Mouse (Mus musculus) limb, embryonic 14.5 days (tissue): ENCODE measurements around the gene Cartpt. TPM values are rescaled to one million over a fixed set of nuclear protein-coding genes. Genes with fewer than 3 reads are reported as not detected.

ENCODE experiments used
- ATAC-seq: fragments of 200-750 bp; cut with Nextera tagmentation; 2 replicates; pipeline ENCODE4 v1.8.0; 2017; ENCODE audit warnings: low read depth, moderate number of reproducible peaks, moderate TSS enrichment; ENCODE audit not compliant: low FRiP score
- DNase-seq: peaks from one replicate; pipeline ENCODE4 v3.0.0-alpha.2; 2015; ENCODE audit warnings: low spot score
- H3K27ac ChIP-seq: fragments of 300-500 bp; sonication (generic); replicated peaks from 2 replicates; pipeline ENCODE4 v1.5.1; 2014; ENCODE audit warnings: low read depth, mild to moderate bottlenecking, low read length, moderate library complexity, mixed read lengths
- H3K27me3 ChIP-seq: fragments of 300-500 bp; sonication (generic); 2 replicates; pipeline ENCODE4 v1.6.1; 2014; ENCODE audit warnings: low read length, mixed read lengths; ENCODE audit not compliant: control insufficient read depth, insufficient read depth
- H3K36me3 ChIP-seq: fragments of 300-500 bp; sonication (generic); 2 replicates; pipeline ENCODE4 v1.6.1; 2014; ENCODE audit warnings: mild to moderate bottlenecking, low read length, moderate library complexity, mixed read lengths; ENCODE audit not compliant: control insufficient read depth, insufficient read depth
- H3K4me1 ChIP-seq: fragments of 300-500 bp; sonication (generic); 2 replicates; pipeline ENCODE4 v1.6.1; 2014; ENCODE audit warnings: antibody characterized with exemption, low read length, mixed read lengths; ENCODE audit not compliant: control insufficient read depth, insufficient read depth
- H3K4me2 ChIP-seq: fragments of 300-500 bp; sonication (generic); replicated peaks from 2 replicates; pipeline ENCODE4 v1.6.1; 2014; ENCODE audit warnings: low read depth, mild to moderate bottlenecking, low read length, moderate library complexity; ENCODE audit not compliant: severe bottlenecking
- H3K4me3 ChIP-seq: fragments of 300-500 bp; sonication (generic); replicated peaks from 2 replicates; pipeline ENCODE4 v1.5.1; 2014; ENCODE audit warnings: low read length
- H3K9ac ChIP-seq: fragments of 300-500 bp; sonication (generic); 2 replicates; pipeline ENCODE4 v1.6.1; 2014; ENCODE audit warnings: mild to moderate bottlenecking, low read depth, low read length, moderate library complexity; ENCODE audit not compliant: severe bottlenecking
- H3K9me3 ChIP-seq: fragments of 300-500 bp; sonication (generic); 2 replicates; pipeline ENCODE4 v1.6.1; 2016; ENCODE audit warnings: low read length; ENCODE audit not compliant: control insufficient read depth
- POLR2A ChIP-seq: fragments of 200-500 bp; IDR thresholded peaks from 2 replicates; pipeline ENCODE4 v1.8.0; 2012; ENCODE audit warnings: inconsistent platforms, mild to moderate bottlenecking, moderate library complexity, borderline replicate concordance; ENCODE audit not compliant: insufficient read depth, insufficient read length; ENCODE audit errors: extremely low read depth
- WGBS: fragments of 180-500 bp; shearing (Covaris S2); extraction: QIAGEN DNeasy Blood & Tissue Kit; methylation state at CpG from one replicate; pipeline ENCODE4 v1.1.7; 2014; 5-methylcytosine and 5-hydroxymethylcytosine counted together
- polyA plus RNA-seq, 2 experiments: library from polyadenylated mRNA; depleted of rRNA in 1 of 2; stranded (reverse) in 1 of 2; unstranded in 1 of 2; fragments of >200 nt; fragmentation: Nextera tagmentation in 1 of 2; extraction: Ambion mirVana in 1 of 2; gene quantifications; 2 replicates each; pipeline versions ENCODE4 v1.2.1 to v1.2.3; 2012 to 2014

The Cartpt gene
- polyA plus RNA-seq, 2 experiments: 0.15 to 0.22 TPM

GRCm38 (mm10) chr13:99879696-99880095 is 21.2 kb downstream of the Cartpt start:
- H3K36me3 ChIP-seq: no peaks in the 10 kb centered on the region
- ATAC-seq (no peak), DNase-seq (no peak)
- H3K4me3 ChIP-seq: no peak overlapping the region
- no peak overlapping the region for H3K4me2 ChIP-seq
- 77% methylated on average over 10 of the region's 10 CpGs for WGBS
- H3K9me3 ChIP-seq: no peaks in the 10 kb centered on the region
- TF ChIP-seq POLR2A: no peak
- no peak overlapping the region for H3K9ac ChIP-seq
- H3K4me1 ChIP-seq: no peaks in the 10 kb centered on the region
- no peak overlapping the region for H3K27ac ChIP-seq
- H3K27me3 ChIP-seq: no peaks in the 10 kb centered on the region

GRCm38 (mm10) chr13:99872059-99872458 is 28.8 kb downstream of the Cartpt start:
- ATAC-seq (no peak), DNase-seq (no peak)
- Histone ChIP-seq H3K4me1 (no peaks in the 10 kb centered on the region), H3K4me3 (no peak overlapping the region), H3K9me3 (no peaks in the 10 kb centered on the region), H3K27me3 (no peaks in the 10 kb centered on the region), H3K4me2 (no peak overlapping the region), H3K36me3 (no peaks in the 10 kb centered on the region), H3K27ac (no peak overlapping the region), H3K9ac (no peak overlapping the region)
- 86% methylated on average over 1 of the region's 1 CpGs for WGBS
- no peak for TF ChIP-seq POLR2A

GRCm38 (mm10) chr13:99868438-99868837 is 32.5 kb downstream of the Cartpt start:
- no peaks in the 10 kb centered on the region for H3K27me3 ChIP-seq
- H3K9me3 ChIP-seq: no peaks in the 10 kb centered on the region
- WGBS: 84% methylated on average over 6 of the region's 6 CpGs
- no peak overlapping the region for H3K9ac ChIP-seq
- no peak overlapping the region for H3K27ac ChIP-seq
- no peaks in the 10 kb centered on the region for H3K4me1 ChIP-seq
- DNase-seq: no peak
- H3K4me2 ChIP-seq: no peak overlapping the region
- TF ChIP-seq POLR2A: no peak
- H3K36me3 ChIP-seq: no peaks in the 10 kb centered on the region
- no peak overlapping the region for H3K4me3 ChIP-seq
- ATAC-seq: no peak

GRCm38 (mm10) chr13:99864331-99864730 is 36.6 kb downstream of the Cartpt start:
- no peak for ATAC-seq
- H3K27me3 ChIP-seq: no peaks in the 10 kb centered on the region
- DNase-seq: no peak
- no peak overlapping the region for H3K4me3 ChIP-seq
- H3K4me2 ChIP-seq: no peak overlapping the region
- no peak overlapping the region for H3K9ac ChIP-seq
- no peaks in the 10 kb centered on the region for H3K4me1 ChIP-seq
- no peak for TF ChIP-seq POLR2A
- 82% methylated on average over 5 of the region's 5 CpGs for WGBS
- H3K36me3 ChIP-seq: no peaks in the 10 kb centered on the region
- H3K9me3 ChIP-seq: no peaks in the 10 kb centered on the region
- no peak overlapping the region for H3K27ac ChIP-seq

- H3K4me1 ChIP-seq: no peaks in the 10 kb centered on the region
- no peak overlapping the region for H3K4me3 ChIP-seq
- H3K9me3 ChIP-seq: no peaks in the 10 kb centered on the region
- H3K27me3 ChIP-seq: no peaks in the 10 kb centered on the region
- no peak overlapping the region for H3K9ac ChIP-seq
- no peak overlapping the region for H3K4me2 ChIP-seq
- H3K27ac ChIP-seq: no peak overlapping the region
- ATAC-seq (no peak), DNase-seq (no peak)
- 92% methylated on average over 3 of the region's 3 CpGs for WGBS
- H3K36me3 ChIP-seq: no peaks in the 10 kb centered on the region
- no peak for TF ChIP-seq POLR2A
Observed at GRCm38 (mm10) chr13:99860670-99861069, 40.2 kb downstream of the Cartpt start.

- no peak overlapping the region for H3K27ac ChIP-seq
- no peaks in the 10 kb centered on the region for H3K36me3 ChIP-seq
- no peaks in the 10 kb centered on the region for H3K4me1 ChIP-seq
- no peak for TF ChIP-seq POLR2A
- H3K4me3 ChIP-seq: no peak overlapping the region
- no peak overlapping the region for H3K9ac ChIP-seq
- DNase-seq (peak; percentile 65), ATAC-seq (no peak)
- H3K4me2 ChIP-seq: no peak overlapping the region
- H3K9me3 ChIP-seq: no peaks in the 10 kb centered on the region
- 6% methylated on average over 1 of the region's 1 CpGs for WGBS
- H3K27me3 ChIP-seq: no peaks in the 10 kb centered on the region
Observed at GRCm38 (mm10) chr13:99859082-99859481, 41.8 kb downstream of the Cartpt start.
